Mouse (Mus musculus) NIH3T3 (cell line): Measurements from ENCODE around the gene St7.

Experiments
- DNase-seq: peaks from one replicate; pipeline ENCODE4 v3.0.0-alpha.2; 2012; ENCODE audit warnings: low read depth

St7 gene

DNA sequence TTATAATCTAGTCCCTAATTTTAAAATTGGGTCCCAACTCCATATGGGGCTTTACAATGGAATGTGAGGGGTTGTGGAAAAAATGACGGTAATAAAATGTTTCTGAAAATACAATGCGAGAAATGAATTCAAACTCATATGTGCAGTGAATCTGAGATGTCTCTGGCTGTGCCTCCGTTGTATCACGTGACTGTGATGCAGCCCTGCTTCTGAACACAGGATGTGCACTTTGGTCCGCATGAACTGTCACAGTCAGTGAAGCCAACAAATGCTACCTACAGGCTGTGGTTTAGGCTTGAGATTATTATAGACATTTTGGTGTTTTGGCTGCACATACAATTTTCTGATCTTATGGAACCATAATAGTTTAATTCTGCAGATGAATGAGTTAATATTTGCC lies 256.4 kb downstream of the St7 start:
- no peak for DNase-seq

DNA sequence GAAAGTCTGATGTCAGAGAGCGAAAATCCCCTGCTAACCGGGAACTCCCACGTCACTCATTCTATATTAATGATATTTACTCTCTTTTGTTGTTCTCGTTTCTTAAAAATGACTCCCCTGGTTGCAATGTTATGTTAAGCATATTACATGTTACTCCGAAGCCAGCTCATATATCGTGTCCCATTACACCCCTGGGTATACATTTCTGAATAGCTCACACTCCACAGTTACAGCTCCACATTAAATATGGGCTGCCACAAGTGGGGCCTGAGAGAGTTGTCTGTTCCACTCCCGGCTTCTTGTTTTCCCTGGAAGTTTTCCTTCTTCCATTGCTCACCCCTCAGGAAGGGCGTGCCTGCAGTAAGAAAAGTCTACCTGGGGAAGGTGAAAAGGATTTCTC lies 259.0 kb downstream of the St7 start:
- DNase-seq, result no peak

DNA sequence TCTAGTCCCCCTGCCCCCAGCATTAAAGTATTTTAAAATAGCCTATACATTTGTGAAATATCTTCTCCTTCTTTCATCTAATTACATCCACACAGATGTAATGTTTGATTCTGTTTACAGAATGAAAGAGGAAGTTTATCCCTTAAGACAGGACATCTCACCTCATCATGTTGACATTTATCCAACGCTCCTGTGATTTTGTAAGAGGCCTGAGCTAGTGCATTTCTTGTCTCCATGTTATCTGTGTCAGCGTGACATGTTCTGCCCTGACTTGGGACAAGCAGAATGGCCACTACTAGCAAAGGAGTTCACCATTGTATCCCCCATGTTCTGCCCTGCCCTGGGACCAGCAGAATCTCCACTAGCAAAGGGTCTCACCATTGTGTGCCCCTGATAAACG lies 270.7 kb downstream of the St7 start:
- no peak for DNase-seq

DNA sequence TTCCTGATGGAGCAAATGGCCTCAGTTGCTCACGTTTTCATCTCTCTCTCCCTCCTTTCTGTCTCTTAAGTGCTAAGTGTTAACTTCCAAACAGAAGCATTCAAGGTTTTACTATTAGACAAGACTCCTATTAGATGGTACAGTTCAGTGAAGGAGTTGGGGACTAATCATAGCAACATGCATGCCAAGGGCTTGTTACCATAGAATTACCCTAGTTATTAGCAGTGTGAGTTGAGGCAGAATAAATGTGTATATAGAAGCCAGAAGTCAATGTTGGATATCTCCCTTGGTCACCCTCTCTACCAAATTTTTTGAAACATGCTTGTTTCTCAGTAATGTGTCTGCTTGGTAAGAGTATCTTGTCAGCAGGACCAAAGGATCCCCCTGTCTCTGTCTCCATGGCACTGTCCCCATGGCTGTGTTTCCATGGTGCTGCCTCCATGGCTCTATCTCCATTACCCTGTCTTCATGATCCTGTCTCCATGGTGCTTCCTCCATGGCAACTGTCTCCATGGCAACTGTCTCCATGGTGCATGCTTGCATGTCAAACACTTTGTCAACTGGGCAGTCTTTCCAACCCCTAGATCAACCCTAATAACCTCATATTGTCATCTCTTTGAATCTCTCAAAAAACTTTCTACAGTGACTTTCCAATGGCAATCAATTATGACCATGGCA lies 275.9 kb downstream of the St7 start:
- DNase-seq, result no peak

DNA sequence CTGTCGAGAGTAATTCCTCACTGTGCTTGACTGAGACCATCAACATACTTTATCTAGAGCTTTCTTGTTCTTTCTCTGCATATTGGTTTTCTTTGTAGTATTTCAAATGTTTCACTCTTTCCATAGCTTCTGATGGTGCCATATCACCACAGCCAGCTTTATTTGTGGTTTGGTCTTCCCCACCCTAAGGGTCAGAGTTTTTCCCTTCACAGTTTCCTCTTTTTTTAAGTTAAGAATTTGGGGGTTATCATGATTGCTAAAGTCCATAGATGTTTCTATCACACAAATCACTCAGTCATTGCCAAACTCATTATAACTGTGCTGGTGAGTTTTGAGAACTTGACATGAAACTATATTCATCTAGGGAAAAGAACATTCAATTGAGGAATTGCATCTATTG lies 277.1 kb downstream of the St7 start:
- DNase-seq, result no peak

DNA sequence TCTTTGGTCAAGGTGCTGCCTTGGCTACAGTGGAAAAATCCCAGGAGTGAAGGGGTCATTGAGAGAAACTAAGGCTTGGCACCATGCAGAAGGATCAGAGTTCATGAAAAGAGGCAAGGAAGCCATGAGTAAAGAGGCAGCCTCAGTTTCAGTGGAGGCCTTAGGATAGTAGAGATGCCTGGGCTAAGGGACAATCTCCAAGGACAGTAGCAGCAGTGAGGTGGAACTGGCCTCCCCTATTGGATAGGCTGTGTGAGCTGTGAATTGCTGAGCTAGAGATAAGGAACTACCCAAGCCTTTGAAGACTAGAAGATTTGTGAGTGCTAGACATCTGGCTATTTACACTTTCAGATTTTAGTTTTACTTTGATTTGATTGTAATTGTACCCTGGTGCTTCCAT lies 278.7 kb downstream of the St7 start:
- no peak for DNase-seq

DNA sequence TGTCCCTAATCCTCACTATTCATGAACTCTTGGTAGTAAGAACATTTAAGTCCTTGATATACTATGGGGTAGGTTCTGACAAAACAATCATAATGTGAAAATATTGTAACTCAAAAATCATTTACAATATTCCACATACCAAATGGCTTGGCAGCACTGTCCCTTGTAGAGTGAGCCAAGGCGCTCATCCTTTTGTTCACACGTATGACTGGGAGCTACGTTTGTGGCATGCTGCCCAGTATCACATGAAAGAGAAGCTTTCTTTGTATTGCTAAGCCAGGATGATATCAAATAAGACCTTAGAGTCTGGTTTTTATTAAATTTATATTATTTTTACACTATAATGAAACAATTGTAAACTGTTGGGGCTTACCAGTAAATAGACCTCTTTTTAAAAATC lies 281.7 kb downstream of the St7 start:
- DNase-seq, result no peak

DNA sequence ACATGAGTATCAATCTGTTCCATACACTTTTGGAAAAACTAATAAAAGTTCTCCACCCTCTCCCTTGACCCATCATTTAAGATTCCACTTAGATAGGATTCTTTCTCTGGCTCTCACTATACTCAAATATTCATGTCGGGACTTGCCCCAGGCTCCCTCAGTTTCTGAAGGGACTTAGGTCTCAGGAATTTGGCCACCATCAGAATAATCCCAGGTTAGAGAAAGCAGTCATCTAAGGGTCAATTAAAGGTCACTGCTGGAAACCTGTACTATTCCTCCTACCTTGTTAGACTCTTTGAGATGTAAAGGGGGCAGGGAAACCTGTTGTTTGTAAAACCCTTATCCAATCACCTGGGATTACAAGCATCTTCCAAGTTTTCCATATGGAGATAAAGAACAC lies 284.4 kb downstream of the St7 start:
- no peak for DNase-seq

DNA sequence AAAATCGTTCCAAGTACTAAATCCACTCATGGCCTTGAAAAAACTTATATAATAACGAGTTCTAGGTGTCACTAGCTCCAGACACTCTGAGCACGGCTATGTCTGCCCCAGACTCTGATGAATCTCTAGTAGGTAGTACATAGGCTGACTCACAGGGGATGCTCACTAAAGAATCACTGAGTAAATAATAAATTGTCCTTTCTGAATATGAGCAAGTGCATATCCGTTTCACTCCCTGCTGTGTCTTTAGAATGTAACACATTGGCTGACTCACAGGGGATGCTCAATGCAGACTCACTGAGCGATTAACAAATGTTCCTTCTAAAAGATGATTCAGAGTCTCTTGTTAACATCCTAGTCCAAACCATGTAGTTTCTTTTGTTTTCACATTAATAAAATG lies 285.6 kb downstream of the St7 start:
- DNase-seq, result peak; percentile 64

DNA sequence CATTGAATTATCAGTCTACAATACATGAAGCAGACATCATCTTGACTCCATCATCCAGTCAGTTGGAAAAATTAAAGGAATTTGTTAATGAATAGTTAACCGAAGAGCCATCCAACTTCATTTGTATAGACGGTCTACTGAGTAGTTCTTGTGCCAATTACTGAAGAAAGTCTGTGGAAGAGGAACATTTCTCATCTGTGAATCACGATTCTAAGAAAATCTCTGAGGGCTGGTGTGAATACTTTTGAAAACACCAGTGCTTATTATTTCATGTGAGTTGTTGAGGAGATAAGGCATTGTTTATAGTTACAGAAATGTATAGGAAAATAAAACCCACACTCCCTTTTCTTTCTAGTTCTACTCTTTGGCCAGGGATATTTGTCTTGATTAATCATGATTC lies 286.1 kb downstream of the St7 start:
- DNase-seq, result peak; percentile 60

DNA sequence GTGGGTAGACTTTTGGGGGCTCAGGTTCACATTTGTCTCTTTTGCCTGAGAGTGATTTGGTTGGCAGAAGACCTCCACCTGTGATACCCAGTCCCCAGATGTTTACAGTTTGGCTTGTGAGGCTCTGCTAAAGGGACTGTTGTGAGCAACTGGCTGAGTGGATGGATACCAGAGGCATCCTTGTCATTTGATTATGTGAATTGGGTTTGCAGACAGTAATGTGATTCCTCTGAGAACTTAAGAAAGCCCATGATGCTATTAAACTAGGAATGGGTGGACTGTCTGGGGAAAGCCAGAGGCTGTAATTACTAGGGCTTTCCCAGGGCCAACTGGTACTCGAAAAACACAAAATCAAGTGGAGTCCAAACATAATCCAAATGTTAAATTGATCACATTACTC lies 286.6 kb downstream of the St7 start:
- DNase-seq, result no peak

DNA sequence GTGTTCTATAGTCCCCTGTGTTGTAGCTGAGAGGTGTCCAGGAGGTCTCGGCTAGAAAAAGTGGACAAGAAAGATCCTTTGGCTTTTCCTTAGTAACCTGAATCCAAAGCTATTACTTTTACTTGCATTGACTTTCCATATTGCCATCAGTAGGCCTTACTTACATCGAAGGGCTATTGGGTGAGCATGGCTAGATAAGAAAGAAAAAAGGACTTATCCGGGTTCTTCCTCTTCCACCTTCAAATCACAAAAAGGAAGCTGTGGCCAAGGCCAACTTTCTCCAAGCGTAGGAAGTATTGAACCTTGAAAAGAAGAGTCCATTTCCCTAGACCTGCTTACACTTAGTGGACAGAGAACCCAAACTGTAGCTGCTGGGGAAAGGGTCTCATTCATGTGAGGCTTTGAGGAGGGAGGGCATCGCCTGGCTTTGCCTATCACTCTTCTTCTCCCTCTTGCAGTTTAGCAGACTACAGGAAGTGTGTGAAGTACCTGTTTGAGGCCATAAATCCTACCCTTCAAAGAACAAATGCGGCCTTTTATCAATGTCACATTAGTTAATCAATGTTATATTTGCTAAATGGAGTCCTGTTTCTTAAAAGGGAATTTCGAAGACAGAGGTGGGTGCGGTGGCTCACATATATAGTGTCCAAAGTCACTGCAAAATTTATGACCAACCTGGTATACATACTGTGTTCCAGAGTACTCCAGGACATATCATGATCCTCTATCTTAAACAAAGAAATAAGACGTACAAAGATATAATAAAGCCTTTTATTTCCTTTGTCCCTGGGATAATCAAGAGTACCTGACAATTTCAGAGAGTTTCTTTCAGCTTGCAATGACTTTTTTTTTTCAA lies 297.7 kb downstream of the St7 start:
- DNase-seq, result no peak

DNA sequence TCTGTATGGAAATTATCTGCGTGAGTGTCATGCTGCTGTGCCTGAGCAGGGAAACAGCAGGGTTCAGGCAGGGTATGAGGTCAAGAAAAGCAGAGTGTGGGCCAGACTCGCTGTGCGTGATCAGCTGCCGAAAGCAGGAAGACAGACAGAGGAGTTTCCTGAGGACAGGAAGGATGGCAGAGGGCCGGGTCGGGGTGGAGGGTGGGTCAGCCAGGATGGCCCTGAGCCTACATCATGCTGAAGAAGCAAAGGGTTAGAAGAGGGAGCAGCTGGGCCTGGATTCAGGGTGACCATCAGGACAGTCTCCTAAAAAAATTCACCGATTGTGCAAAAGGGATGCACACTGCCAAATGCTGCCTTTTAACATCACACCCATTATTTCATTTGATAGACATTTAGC lies 298.9 kb downstream of the St7 start:
- no peak for DNase-seq
